Mouse (Mus musculus) thymus, postnatal 14 days (tissue): ENCODE measurements around the gene Shisa8.
A peak's percentile ranks its signal among the peaks of the same experiment; 100 is the strongest.

Experiments
- DNase-seq: peaks from one replicate; pipeline ENCODE4 v3.0.0; 2021

The Shisa8 gene

DNA sequence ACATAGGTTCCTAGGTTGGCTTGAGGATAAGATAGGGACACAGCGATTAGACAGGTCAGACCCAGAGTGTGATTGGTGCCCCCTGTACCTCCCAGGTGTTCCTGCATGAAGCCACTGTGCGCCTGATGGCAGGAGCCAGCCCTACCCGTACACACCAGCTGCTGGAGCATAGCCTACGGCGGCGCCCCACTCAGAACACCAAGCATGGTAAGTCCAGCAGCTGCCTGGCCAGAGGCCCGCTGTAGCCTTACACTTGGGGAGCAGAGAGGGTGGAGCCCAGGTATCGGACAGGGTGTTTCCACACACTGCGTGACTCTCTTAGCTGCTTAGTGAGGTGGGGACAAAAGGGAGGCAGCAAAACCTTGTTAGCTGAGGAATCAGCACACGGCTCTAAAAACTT, 9.5 kb downstream of the Shisa8 start:
- DNase-seq: no peak

DNA sequence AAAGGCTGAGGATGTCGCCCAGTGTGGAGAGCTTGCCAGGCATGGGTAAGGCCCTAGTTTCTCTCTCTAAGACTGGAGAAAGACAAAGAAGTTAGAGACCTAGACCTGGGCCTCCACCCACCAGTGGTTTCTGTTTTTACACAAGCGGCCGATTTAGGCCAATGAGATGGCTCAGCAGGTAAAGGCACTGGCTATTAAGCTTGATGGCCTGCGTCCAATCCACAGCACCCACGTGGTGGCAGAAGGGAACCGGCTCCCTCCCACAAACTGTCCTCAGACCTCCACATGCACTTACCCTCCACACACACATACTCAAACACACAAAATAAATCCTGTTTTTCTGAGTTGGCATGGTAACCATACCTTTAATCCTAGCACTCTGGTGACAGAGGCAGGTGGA, 10.5 kb downstream of the Shisa8 start:
- DNase-seq: no peak

DNA sequence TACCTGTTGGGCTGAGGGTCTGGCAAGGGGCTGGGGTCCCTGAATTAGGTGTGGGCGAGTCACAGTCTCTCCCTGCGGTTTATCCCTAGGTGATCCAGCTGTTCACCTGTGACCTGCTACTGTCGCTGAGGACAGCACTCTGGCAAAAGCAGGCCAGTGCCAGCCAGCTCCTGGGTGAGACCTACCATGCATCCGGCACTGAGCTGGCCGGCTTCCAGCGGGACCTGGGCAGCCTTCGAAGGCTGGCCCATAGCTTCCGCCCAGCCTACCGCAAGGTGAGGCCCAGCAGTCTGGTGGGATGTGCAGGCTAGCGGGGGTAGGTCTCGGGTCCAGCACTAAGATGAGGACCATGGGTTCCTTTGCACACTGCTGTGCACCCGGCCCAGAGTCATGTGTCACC, 13.1 kb downstream of the Shisa8 start:
- DNase-seq: no peak

DNA sequence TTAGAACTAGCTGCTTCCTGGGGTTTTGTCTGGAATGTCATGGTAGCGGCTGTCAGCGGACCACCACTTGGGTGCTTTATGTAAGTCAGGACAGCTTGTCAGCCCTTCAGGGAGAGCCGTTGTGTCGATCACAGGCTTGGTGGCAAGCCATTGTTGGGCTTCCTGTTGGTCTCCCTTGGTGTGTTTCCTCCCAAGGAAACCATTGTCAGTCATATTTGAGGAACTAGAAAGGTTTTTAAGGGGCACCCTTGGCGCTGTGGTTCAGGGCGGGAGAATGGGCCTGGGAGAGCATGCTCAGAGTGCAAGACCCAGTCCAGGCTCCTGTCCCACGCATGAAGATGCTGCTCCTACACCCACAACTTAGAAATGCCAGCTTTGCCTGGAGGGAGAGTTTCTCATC, 14.3 kb downstream of the Shisa8 start:
- DNase-seq: no peak

DNA sequence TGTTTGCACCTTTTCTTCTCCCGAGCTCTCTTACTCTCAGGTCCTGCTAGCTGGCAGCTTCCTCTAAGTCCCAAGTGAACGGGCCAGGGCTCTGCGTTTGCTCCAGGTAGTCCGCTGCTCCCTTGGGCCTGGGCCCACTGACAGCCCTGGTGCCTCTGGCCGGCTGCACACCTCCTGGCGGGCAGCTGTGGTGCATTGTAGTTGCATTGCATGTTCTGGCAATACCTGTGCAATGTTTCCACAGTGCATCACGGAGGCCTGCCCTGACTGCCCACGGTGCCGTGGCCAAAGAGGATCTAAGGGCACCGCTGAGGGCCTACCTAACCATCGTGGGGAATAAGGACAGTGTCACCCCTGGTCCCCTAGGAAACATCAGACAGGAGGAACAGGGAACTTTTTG, 14.7 kb downstream of the Shisa8 start:
- no peak for DNase-seq

DNA sequence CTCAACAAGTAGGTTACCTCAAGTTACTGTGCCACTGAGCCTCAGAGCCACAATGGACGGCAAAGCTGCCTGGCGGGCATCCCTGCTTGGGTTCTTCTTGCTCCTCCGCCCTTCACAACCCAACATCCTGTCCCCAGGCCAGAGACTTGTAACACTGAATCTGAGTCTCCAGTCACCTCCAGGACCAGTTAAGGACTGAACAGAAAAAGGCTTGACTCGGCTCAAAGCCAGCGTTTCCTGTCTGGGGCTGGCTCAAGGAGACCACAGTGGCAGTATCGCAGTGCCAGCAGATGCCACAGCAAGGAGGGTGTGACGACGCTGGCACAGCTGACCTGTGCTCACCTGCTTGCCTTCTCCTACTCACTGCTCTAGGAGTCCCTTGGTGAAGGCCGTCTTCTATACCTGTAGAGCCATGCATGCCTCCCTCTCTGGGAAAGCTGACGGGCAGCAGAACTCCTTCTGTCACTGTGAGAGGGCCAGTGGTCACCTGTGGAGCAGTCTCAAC, 15.3 kb downstream of the Shisa8 start:
- no peak for DNase-seq

DNA sequence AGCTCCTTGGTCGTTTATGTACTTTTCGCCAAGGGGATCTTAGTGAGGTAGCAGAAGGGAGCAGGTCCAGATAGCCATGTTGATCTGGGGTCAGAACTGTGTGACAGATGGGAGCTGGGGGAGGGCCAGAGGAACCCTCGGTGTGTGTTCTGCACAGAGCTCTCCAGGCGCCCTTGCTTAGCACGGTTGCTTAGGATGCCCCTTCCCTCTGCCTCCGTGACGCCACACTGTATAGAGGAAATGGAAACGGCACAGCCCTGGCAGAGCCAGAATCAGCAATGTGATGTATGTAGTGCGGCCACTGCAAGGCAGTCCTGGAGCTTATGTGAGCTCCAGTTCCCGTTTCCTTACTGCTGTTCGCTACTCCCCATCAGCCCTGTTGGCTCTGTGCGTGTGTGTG, 16.3 kb downstream of the Shisa8 start:
- no peak for DNase-seq

DNA sequence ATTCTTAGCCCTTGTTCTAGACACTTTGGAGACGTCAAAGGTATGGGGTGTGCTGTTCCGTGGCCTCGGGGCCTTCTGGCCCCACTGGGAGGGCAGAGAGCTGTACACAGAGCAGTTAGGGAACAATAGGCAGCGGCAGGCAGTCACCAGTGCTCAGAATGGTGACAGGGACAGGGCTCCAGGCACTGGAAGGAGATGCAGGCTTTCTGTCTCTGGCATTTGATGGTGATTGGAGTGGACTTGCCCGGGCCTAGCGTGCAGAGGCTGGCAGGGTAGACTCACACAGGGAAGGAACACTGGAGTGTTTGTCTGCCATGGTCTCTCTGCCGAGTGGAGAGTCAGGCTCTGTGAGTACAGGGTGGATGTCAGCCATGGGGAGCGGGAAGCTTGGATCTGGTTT, 20.0 kb downstream of the Shisa8 start:
- no peak for DNase-seq

DNA sequence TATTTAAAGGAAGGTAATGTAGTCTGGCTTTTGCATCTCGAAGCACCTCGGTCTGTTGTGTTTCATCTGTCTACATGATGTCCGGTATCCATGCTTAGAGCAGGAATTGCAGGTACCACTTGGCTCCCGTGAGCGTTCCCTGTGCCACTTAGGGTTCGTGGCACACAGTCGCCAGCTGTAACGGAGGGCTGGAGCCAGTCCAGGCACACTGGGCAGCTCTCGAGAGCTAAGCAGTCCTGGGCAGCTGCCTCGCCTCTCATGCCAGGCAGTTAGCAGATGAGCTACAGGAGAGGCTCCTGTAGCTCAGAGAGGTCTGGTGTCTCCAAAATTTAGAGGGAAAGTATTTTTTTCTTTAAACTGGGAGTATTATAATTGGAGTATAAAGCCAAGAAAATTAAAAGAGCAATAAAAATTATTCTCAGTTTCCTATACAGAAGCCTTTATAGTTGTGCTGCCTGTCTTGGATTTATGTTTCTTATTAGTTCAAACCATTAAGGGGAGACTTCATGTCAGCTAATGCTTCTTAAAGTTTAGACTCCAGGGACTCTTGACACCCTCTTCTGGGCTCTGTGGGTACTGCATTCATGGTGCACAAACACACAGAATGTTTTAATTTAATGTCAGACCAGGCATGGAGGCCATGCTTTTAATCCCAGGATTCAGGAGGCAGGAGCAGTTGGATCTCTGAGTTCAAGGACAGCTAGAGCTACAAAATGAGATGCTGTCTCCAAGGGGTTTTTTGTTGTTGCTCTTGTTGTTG, 24.0 kb downstream of the Shisa8 start:
- peak; percentile 68 for DNase-seq

DNA sequence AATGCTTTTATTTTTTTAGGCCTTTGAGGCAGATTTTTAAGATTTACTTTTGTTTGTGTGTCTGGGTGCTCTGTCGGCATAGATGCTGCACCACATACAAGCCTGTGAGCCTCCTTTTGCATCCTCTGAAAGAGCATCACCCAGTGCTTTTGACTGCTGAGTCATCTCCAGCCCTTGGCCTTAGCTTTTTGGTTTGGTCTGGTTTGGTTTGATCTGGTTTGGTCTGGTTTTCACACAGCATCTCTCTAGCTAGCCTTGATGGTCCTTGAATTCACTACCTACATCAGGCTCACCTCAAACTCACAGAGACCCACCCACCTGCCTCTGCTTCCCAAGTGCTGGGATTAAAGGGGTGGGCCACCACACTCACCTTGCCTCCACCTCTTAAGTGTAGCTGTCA, 24.7 kb downstream of the Shisa8 start:
- DNase-seq: no peak

DNA sequence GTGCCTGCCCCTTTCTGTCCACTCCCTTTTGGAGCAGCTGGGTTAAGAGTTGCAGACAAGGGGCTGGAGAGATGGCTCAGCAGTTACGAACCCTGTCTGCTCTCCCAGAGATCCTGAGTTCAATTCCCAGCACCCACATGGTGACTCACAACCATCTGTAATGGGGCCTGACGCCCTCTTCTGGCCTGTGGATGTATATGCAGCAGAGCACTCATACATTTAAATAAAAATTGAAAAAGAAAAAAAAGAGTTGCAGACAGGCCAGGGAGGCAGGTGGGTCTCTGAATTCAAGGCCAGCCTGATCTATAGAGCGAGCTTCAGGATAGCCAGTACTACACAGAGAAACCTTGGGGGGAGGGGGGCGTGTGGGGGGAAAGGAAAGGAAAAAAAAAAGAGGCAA, 25.2 kb downstream of the Shisa8 start:
- no peak for DNase-seq

DNA sequence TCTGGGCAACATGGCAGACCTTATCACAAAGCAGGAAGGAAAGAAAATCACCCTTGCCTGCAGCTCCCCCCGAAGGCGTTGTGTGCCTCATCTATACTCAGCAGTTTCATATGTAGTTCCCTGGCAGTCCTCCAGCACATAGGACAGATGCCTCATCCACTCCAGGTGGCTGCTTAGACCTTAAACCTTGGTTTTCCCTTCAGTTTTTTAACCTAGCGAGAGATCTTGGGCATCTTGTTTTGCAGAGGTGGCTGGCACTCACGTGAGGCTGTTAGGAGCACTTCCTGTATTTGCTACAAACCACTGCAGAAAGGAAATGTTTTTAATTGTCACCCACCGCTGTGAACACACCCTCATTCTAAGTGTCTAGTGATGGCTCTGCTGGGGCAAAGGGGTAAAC, 25.7 kb downstream of the Shisa8 start:
- DNase-seq: no peak

DNA sequence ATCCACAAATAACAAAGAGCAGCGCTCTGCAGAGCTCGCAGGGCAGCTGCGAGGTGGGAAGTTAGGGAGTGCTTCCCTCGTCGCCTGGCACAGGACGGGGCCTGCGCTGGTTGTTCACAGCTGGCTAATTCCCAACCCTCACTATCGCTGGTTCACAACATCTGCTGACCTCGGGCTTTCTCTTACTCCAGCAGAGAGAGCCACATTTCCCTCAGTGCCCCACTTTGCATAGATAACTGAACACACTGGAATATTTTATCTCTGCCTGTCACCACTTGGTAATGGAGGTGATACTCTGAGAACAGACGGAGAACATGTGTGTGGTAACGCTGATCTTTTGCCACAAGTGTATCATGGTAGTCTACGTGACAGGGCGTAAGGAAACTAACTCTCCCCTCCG, 26.5 kb downstream of the Shisa8 start:
- no peak for DNase-seq

DNA sequence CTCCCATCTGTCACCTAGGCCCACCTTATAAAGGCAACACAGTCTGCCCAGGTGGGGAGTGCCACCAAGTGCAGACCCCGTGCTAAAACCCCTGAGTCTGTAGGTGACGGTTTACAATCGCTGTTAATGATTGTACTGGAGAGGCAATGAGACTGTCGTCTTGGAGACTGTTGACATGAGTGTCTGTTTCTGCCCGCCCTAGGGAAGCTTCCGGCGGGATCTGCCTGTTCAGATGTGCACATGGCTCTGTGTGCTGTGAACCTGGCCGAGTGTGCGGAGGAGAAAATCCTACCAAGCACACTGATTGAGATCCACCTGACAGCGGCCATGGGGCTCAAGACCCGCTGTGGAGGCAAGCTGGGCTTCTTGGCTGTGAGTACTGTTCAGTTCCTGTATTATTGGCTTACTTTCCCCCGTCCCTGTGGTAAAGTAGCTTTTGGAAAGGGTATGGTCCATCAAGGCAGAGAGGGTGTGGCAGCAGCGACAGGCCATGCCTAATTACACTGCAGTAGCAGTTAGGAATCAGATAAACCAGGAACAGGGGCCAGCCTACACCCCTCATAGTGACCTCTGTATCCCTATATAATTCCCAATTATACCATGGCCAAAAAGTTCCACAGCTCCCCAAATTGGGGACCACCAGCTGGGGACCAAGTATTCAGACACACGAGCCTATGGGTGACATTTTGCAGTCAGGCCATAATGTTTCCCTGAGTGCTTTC, 27.4 kb downstream of the Shisa8 start:
- DNase-seq: no peak

DNA sequence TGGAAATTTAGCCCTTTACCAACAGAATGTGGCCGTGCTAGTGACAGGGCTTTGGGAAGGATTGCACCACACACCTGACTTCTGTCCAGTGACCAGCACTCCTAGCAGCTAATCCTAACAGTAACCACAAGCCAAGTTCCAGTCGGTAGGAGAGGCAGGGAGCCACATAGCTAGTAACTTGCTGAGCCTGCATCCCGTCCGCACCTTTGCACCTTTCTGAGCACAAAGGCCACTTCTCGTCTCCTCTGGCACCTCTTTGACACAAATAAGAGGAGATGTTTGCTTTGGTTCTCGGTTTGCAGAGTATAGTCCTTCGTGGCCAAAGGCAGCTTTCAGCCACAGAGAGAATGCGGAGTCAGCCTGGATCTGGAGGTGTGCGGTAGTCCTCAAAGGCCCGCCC, 28.0 kb downstream of the Shisa8 start:
- DNase-seq: no peak

DNA sequence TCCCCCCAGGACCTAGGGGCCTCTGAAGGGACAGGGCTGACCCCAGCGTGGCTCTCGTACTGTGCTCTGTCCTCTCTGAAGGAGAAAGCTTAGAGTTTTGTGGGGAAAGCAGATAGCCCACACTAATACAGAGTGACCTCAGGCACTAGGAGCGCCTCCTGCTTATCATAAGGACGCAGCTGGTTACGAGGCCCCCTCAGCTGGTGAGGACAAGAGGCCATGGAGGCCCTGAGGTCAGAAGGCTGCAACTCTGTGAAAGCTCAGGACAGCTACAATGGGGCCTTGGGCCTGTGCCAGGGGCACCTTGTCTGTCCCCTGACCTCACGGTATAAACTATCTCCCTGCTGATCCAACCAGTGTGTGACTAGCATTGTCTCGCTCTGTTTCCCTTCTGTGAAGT, 28.4 kb downstream of the Shisa8 start:
- no peak for DNase-seq

DNA sequence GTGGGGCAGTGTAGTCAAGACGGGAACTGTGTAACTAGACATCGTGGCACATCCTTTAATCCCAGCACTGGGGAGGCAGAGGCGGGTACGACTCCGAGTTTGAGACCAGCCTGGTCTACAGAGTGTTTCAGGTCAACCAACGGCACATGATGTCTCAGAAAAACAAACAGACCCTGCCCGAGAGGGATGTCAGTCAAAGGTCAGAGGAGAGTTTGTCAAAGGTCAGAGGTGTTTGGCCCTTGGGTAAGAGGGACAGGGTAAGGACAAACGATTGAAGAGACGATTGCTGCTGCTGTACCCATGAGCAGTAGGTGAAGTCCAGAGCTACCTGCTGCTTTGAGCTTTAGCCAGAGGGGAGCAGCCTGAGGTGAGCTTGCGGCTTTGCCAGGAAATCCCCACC, 29.0 kb downstream of the Shisa8 start:
- no peak for DNase-seq

DNA sequence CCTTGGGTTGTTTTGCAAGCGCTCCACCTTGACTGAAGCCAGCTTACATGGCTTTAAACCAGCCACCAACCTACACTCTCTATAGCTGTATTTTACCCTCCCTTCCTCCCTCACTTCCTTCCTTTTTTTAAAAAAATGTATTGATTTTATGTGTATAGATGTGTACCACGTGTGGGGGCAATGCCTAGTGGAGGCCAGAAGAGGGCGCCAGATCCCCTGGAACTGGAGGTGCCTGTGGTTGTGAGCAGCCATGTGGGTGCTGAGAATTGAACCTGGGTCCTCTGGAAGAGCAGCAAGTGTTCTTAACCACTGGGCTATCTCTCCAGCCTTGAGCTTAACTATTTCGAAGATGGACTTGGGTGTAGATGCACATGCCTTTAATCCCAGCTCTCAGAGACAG, 30.3 kb downstream of the Shisa8 start:
- DNase-seq: no peak

DNA sequence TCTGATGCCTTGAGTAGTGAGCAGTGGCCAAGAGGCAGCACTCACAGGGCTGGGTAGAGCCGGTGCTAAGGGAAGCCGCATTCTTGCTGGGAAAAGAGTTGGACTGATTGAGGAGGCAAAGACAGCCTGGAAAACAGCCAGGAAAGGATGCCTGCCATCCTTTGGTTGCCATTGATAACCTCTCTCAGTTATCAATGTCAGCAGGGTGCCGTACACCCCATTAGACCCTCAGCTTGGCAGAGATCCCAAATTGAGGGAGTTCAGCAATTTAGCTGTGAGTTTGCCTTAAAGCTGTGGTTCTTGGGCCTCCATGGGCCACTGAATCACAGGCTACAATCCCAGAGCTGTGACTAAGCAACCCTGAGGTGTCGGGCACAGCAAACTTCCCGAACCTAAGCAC, 31.5 kb downstream of the Shisa8 start:
- DNase-seq: no peak

DNA sequence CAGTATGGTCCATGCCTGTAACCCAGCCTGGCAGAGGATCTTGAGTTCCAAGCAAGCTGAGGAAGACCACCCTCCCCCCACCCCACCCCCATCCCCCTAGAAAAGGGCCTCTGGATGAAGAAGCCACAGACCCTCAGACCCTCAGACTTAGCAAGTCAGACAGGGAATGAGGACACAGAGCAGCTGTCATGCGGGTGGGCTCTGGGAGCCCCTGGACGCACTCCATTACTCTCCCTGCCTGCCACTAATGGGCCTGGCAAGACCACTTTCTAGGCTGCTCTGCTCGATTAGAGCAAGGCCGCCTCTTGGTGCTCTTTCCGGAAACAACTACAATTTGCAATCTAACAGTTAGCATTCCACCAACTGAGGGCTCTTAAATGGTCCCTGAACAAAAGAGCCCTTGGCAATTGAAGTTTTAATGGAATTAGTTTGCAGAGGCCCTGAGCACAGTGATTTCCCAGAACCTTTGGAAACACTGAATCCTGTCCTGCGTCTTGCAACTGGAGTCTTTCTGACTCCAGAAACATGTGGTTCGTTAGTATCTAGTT, 34.8 kb downstream of the Shisa8 start:
- DNase-seq: no peak

DNA sequence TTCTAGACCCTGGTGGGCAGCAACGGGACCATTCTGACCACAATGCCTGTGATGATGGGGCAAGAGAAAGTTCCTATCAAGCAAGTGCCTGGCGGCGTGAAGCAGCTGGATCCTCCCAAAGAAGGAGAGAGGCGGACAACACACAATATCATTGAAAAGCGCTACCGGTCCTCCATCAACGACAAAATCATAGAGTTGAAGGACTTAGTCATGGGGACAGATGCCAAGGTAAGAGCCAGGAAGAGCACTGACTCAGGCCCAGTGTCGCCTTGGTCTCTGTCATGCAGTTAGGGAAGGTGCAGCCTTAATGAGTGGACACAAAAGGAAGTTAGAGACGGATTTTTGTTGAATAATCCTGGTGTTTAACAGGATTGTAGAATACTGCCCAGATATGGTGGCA, 37.5 kb downstream of the Shisa8 start:
- DNase-seq: no peak

DNA sequence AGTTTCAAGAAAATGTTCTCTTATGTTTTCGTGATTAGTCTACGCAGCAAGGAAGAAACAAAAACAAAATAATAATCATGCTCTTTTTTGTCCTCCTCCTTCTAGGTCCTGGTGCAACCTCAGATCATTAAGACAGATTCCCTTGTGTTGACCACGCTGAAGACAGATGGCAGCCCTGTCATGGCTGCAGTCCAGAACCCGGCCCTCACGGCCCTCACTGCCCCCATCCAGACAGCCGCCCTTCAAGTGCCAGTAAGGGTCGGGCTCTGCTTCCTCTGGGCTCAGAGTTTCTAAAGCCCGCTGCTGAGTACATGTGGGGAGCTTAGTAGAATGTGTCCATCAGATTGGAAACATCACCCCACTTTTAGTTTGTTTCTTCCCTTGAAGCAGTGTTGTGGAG, 40.0 kb downstream of the Shisa8 start:
- DNase-seq: no peak

DNA sequence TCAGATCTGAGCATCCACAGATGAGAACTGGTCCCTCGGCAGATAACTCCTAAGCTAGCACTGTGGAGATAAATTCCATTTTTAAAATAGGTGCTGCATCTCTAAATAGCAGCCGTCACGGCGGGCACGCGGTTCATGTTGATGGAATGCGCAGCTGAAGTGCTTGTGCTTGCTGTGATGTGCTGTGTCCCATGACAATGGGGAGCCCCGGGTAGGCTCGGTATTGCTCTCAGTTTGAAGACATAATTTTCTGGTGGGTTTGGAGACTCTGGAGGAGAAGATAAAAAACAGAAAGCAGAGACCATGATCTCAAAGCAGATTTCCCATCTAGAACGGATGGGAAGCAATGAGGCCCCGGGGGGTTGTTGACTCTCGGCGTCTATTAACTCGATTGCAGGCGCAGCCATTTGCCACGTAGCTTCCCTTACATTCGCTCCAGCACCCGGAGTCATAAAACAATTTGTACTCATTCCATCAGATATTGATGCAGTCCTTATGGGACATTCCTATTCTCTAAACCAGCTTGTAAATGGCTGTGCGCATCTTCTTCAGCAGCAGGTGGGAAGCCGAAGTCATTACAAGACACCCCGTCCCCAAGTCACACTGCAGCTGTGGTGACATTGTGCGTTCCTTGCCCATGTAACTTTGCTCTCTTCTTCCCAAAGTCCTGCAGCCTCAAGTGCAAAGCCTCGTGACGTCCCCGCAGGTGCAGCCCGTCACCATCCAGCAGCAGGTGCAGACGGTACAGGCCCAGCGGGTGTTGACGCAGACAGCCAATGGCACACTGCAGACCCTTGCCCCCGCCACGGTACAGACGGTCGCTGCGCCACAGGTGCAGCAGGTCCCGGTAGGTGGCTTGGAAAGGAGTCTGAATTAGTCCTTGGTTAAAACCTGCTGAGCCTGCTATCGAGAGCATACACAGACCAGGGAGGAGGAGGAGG, 41.9 kb downstream of the Shisa8 start:
- DNase-seq: no peak
